Mouse (Mus musculus): ENCODE measurements at regions not wholly inside any gene's neighbourhood (a gene's known extent, or its start where the extent isn't known, plus 50 kb on each side); places are given as distances from the start of the nearest gene placed in this dataset.

- Histone ChIP-seq H3K4me1 (ENCODE audit: control insufficient read depth, insufficient read depth, low read length) (no peaks in the 10 kb centered on the region), H3K27me3 (ENCODE audit: control insufficient read depth, insufficient read depth, low read length) (no peaks in the 10 kb centered on the region), H3K27ac (ENCODE audit: low read depth, low read length) (no peak overlapping the region), H3K4me2 (replicated peaks; ENCODE audit: low read depth, low read length) (no peak overlapping the region), H3K4me3 (ENCODE audit: low read length) (no peak overlapping the region), H3K9me3 (ENCODE audit: control insufficient read depth, low read length) (no peaks in the 10 kb centered on the region), H3K9ac (ENCODE audit: low read depth, low read length) (no peak overlapping the region), H3K36me3 (ENCODE audit: control insufficient read depth, insufficient read depth, low read length) (no peaks in the 10 kb centered on the region)
- no peak for ATAC-seq (ENCODE audit: low FRiP score, low TSS enrichment)
Measured at GRCm38 (mm10) chr1:18970173-18970572, 132.6 kb upstream of the Tfap2d start.

GRCm38 (mm10) chr1:18973826-18974620, 128.8 kb upstream of the Tfap2d start:
- 33% methylated on average over 6 of the region's 6 CpGs for WGBS
- peak; percentile 81 for ATAC-seq (ENCODE audit: low FRiP score, low TSS enrichment)

GRCm38 (mm10) chr1:18974860-18975439, 127.9 kb upstream of the Tfap2d start:
- Histone ChIP-seq H3K9me3 (ENCODE audit: control insufficient read depth, low read length) (no peaks in the 10 kb centered on the region), H3K4me3 (ENCODE audit: low read length) (no peak overlapping the region), H3K4me1 (ENCODE audit: control insufficient read depth, insufficient read depth, low read length) (no peaks in the 10 kb centered on the region), H3K27me3 (ENCODE audit: control insufficient read depth, insufficient read depth, low read length) (no peaks in the 10 kb centered on the region), H3K4me2 (replicated peaks; ENCODE audit: low read depth, low read length) (no peak overlapping the region), H3K27ac (ENCODE audit: low read depth, low read length) (no peak overlapping the region), H3K9ac (ENCODE audit: low read depth, low read length) (no peak overlapping the region), H3K36me3 (ENCODE audit: control insufficient read depth, insufficient read depth, low read length) (no peaks in the 10 kb centered on the region)
- WGBS, result 39% methylated on average over 2 of the region's 2 CpGs
- ATAC-seq (ENCODE audit: low FRiP score, low TSS enrichment), result peak; percentile 87; the same call in 1 of the 2 replicates

More at GRCm38 (mm10) chr1:18973826-18974620, 128.8 kb upstream of the Tfap2d start:
- H3K9me3 ChIP-seq (ENCODE audit: control insufficient read depth, low read length), result no peaks in the 10 kb centered on the region
- H3K27ac ChIP-seq (ENCODE audit: low read depth, low read length), result no peak overlapping the region
- H3K36me3 ChIP-seq (ENCODE audit: control insufficient read depth, insufficient read depth, low read length), result no peaks in the 10 kb centered on the region
- no peaks in the 10 kb centered on the region for H3K4me1 ChIP-seq (ENCODE audit: control insufficient read depth, insufficient read depth, low read length)
- H3K4me3 ChIP-seq (ENCODE audit: low read length), result no peak overlapping the region
- no peak overlapping the region for H3K4me2 ChIP-seq (replicated peaks; ENCODE audit: low read depth, low read length)
- H3K9ac ChIP-seq (ENCODE audit: low read depth, low read length), result no peak overlapping the region
- no peaks in the 10 kb centered on the region for H3K27me3 ChIP-seq (ENCODE audit: control insufficient read depth, insufficient read depth, low read length)

GRCm38 (mm10) chr1:18975500-18975899, 127.3 kb upstream of the Tfap2d start:
- no peak overlapping the region for H3K9ac ChIP-seq (ENCODE audit: low read depth, low read length)

GRCm38 (mm10) chr1:18976705-18977309, 126.0 kb upstream of the Tfap2d start:
- no peak overlapping the region for H3K4me2 ChIP-seq (replicated peaks; ENCODE audit: low read depth, low read length)
- H3K27me3 ChIP-seq (ENCODE audit: control insufficient read depth, insufficient read depth, low read length), result no peaks in the 10 kb centered on the region
- no peak overlapping the region for H3K27ac ChIP-seq (ENCODE audit: low read depth, low read length)
- WGBS, result 45% methylated on average over 10 of the region's 10 CpGs
- no peaks in the 10 kb centered on the region for H3K9me3 ChIP-seq (ENCODE audit: control insufficient read depth, low read length)
- H3K9ac ChIP-seq (ENCODE audit: low read depth, low read length), result no peak overlapping the region
- no peaks in the 10 kb centered on the region for H3K4me1 ChIP-seq (ENCODE audit: control insufficient read depth, insufficient read depth, low read length)
- H3K36me3 ChIP-seq (ENCODE audit: control insufficient read depth, insufficient read depth, low read length), result no peaks in the 10 kb centered on the region
- no peak for ATAC-seq (ENCODE audit: low FRiP score, low TSS enrichment)
- no peak overlapping the region for H3K4me3 ChIP-seq (ENCODE audit: low read length)

More at GRCm38 (mm10) chr1:18975500-18975899, 127.3 kb upstream of the Tfap2d start:
- WGBS, result 51% methylated on average over 2 of the region's 2 CpGs
- H3K4me2 ChIP-seq (replicated peaks; ENCODE audit: low read depth, low read length), result no peak overlapping the region
- no peaks in the 10 kb centered on the region for H3K4me1 ChIP-seq (ENCODE audit: control insufficient read depth, insufficient read depth, low read length)
- ATAC-seq (ENCODE audit: low FRiP score, low TSS enrichment), result no peak
- H3K27me3 ChIP-seq (ENCODE audit: control insufficient read depth, insufficient read depth, low read length), result no peaks in the 10 kb centered on the region
- H3K27ac ChIP-seq (ENCODE audit: low read depth, low read length), result no peak overlapping the region
- H3K4me3 ChIP-seq (ENCODE audit: low read length), result no peak overlapping the region
- no peaks in the 10 kb centered on the region for H3K36me3 ChIP-seq (ENCODE audit: control insufficient read depth, insufficient read depth, low read length)
- H3K9me3 ChIP-seq (ENCODE audit: control insufficient read depth, low read length), result no peaks in the 10 kb centered on the region

- no peaks in the 10 kb centered on the region for H3K36me3 ChIP-seq (ENCODE audit: control insufficient read depth, insufficient read depth, low read length)
Measured at GRCm38 (mm10) chr1:18979141-18979540, 123.7 kb upstream of the Tfap2d start.

GRCm38 (mm10) chr1:19016778-19017177, 86.0 kb upstream of the Tfap2d start:
- Histone ChIP-seq H3K4me3 (ENCODE audit: low read length) (no peak overlapping the region), H3K27me3 (ENCODE audit: control insufficient read depth, insufficient read depth, low read length) (no peaks in the 10 kb centered on the region), H3K27ac (ENCODE audit: low read depth, low read length) (no peak overlapping the region), H3K36me3 (ENCODE audit: control insufficient read depth, insufficient read depth, low read length) (no peaks in the 10 kb centered on the region), H3K4me2 (replicated peaks; ENCODE audit: low read depth, low read length) (no peak overlapping the region), H3K9me3 (ENCODE audit: control insufficient read depth, low read length) (no peaks in the 10 kb centered on the region), H3K9ac (ENCODE audit: low read depth, low read length) (no peak overlapping the region), H3K4me1 (ENCODE audit: control insufficient read depth, insufficient read depth, low read length) (no peaks in the 10 kb centered on the region)
- no peak for ATAC-seq (ENCODE audit: low FRiP score, low TSS enrichment)
- WGBS, result 90% methylated on average over 1 of the region's 1 CpGs

More at GRCm38 (mm10) chr1:18979141-18979540, 123.7 kb upstream of the Tfap2d start:
- no peaks in the 10 kb centered on the region for H3K4me1 ChIP-seq (ENCODE audit: control insufficient read depth, insufficient read depth, low read length)
- no peak overlapping the region for H3K27ac ChIP-seq (ENCODE audit: low read depth, low read length)
- no peak overlapping the region for H3K4me2 ChIP-seq (replicated peaks; ENCODE audit: low read depth, low read length)
- no peak overlapping the region for H3K9ac ChIP-seq (ENCODE audit: low read depth, low read length)
- H3K27me3 ChIP-seq (ENCODE audit: control insufficient read depth, insufficient read depth, low read length), result no peaks in the 10 kb centered on the region
- 81% methylated on average over 2 of the region's 2 CpGs for WGBS
- no peak for ATAC-seq (ENCODE audit: low FRiP score, low TSS enrichment)
- H3K9me3 ChIP-seq (ENCODE audit: control insufficient read depth, low read length), result no peaks in the 10 kb centered on the region
- H3K4me3 ChIP-seq (ENCODE audit: low read length), result no peak overlapping the region
